Mouse (Mus musculus) gastrocnemius, adult 8-10 months (tissue): Measurements from ENCODE around the gene Mut. TPM values are rescaled to one million over a fixed set of nuclear protein-coding genes. Genes with fewer than 3 reads are reported as not detected.

ENCODE experiments used
- DNase-seq, 2 experiments: peaks; one replicate each; pipeline ENCODE4 v3.0.0; 2022; ENCODE audit warnings: low spot score in 2 of 2
- total RNA-seq, 4 experiments: library from RNA; stranded (reverse); gene quantifications; 2 replicates each; pipeline ENCODE4 v1.2.4; 2022

The Mut gene
- total RNA-seq = 10 to 100 TPM; 69.5 to 85.6 (median 75.1) TPM

DNA sequence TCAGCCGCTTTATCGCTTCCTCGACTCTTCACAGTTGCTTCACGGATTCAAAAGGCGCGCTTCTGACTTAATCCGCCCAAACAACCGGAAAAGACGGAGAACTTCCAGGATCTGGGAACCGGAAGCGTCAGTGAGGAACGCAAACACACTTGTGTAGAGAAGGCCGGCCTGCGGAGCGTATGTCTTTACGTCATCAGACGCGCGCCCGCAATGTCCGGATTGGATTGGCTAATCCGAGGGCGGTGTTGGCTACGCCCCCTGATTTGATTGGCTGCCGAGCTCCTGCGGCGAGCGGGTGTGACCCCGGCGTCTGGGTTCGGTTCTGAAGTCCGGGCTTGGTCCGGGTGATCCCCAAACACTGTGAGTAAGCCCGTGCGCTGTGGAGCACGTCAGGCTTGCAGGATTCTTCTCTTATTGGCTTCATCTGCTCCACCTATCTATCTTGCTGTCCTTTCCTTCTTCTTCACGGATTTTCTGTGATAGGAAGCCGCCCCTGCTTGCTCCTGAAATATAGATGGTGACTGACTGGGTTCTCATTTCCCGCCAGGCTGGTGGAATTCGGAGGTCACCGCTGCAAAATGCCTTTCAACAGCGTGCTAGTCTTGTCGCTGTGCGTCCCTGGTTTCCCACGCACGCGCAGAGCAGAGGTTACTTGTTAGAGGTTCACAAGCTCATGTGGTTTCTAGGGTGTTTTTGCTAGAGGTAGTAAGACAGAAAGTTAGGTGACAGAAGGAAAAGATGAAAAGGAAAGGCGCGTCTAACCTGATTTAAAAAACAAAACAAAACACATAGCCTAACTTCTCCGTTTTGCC, at the start of gene Mut, which contains the start of gene Cenpq:
TSS of gene Mut (plus strand) at position 266 of the 812 bp plus-strand sequence.
TSS of gene Cenpq (minus strand) at position 628 of the 812 bp plus-strand sequence.
- DNase-seq = peak; percentile 96 to 97

DNA sequence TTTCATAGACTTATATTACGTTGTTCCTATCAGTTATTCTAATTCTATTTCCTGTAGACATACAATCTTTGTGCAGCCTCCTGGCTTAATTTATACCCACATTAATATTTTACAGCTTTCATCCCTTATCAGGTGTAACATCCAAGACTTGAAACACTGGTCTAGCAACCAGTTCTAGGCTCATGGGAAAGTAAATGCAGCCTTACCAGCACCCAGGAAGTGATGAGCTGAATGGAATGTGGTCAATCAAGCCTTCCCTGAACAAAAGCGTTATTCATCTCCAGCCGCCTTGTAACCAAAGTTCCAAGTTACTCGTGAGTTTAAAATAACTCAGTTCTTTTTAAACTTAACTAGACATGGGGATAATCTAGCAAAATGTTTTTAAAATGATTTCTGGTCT, 49.3 kb upstream of the Mut start:
- DNase-seq = no peak

DNA sequence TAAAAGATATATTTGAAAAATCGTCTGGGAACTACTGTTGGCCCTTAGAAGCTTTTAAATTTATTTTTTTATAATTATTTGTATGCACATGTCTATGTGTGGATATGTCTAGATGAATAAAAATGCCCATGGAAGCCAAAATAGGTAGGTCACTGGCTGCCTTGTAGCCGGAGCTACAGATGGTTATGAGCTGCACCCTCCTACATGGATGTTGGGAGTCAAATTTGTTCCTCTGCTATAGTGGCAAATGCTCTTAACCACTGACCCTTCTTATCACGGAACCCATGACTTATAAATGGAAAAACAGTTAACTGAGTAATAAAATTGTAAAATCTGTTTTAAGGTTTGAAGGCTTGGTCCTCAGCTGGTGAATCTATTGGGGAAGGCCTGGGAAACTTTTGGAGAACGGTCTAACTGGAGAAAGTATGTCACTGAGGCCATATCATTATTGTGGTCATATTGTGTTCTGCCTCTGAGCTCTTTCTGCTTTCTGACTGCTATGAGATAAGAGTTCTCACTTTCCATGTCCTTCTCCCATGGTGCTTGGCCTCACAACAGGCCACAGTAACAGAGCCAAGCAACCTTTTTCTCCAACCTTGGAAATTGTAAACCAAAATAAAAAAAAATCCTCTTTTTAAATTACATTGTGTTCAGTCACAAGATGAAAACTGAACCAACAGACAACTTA, 46.5 kb upstream of the Mut start:
- DNase-seq = no peak

DNA sequence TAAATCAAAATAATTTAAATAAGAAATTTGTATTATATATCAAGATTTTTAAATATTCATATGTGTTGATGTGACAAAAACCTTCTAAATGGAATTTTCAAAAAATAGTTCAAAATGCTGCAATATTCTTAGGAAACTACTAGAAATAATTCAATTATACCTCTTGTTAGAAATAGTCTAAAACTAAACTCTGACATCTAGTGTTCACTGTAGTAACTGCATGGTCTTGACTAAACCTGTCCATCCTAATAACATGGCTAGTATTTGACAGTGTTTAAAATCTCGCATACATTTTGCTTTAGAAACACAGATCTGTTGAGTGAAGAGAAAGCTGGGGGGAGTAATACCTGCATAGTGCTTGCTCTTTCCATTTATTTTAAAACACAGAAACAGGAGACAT, 37.6 kb upstream of the Mut start:
- DNase-seq = no peak

DNA sequence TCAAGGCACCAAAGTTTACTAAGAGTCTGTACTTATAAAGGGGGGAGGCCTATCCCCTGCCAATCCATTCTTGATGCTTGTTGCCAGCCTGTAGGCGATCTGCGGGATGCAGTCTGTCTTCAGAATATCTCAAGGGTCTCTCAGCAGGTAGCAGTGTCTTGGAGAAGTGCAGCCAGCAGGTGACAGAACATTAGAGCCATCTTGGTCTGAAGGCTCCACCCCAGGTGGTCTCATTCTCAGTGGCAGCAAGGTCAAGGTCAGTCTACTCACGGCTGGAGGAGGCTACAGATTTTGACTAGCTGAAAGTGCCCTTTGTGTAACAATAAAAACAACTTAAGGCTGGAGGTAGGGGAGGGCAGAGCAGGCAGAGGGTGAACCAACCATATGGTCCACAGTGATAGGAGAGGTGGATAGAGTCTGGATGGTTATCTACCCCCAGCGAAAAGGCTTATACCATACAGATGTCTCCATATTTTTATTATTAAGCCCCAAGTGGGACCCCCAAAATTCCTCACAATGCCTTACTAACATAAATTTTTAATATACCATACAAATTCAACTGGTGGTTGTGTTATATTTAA, 34.6 kb upstream of the Mut start:
- DNase-seq = no peak

DNA sequence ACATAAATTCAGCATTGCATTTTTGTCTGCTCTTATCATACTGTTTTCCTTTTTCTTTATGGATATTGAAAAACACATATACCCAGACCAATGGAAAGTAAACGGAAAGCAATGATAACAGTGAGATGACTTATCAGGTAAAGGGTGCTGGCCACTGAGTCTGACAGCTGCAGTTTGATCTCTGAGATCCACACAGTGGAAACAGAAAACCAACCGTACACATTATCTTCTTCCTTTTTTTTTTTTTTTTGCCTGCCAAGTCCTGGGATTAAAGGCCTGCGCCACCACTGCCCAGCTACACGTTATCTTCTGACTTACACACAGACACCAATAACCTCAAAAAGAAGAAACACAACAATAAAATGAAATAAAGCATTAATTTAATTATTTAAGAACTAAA, 31.1 kb upstream of the Mut start:
- no peak for DNase-seq

DNA sequence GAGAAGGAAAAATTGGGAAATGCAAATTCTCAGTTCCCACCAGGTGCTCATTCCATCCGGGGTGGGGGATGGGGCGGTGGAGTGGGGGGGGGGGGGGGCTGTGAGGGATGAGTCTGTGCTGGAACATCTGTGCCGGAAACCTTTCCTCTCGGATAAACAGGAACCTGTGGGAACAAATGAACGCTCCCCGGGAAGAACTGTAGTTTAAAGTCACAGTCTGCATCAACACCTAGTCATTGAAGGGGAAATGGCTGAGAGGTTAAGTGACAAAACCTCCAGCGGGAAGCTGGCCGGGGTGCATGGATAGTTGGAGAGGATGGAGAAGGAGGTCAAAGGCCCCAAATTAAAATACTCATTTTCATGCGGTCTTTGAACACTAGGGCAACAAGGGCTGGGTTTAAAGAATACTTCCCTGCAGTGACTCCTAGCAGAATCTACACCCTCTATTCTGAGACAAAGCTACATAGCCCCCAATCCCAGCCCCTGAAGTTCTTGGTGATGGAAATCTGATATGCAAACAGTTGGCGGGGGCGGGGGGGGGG, 30.4 kb upstream of the Mut start:
- no peak for DNase-seq

DNA sequence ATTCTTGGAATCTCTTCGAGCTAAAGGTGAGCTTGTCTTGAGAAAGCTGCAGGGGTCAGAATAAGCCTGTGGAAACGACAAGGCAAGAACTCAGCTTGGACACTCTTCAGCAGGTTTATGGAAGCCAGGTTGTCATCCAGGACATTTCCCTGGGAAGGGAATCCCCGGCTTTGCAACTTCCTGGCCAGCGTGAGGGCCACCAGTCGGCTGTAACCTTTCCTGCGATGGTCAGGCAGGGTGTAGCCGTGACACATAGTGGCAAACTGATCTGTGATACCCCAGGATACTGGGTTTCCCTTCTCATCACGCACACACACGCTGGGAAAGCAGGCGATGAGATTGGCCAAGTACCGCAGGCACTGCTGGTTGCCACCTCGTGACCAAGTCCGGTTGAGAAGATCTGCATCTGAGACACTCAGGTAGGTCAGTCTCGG, 29.7 kb upstream of the Mut start:
- no peak for DNase-seq

DNA sequence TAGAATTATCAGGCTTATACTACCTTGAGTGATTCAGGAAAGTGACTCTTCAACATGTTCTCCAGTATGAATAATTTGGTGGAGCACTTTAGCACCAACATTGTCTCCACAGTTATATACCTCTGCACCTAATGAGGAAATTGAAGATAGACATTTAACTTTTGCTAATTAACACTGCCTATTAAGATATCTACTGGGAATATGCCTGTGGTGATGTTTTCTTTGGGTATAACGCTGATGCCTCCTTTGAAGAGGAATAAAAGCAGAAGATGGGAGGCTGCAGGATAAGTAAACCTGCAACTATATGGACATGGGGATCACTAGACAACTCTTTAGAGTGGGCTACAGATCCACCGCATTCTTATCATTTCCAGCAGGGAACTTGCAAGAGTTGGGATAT, 20.2 kb upstream of the Mut start, which contains the start of gene Glyatl3:
TSS of gene Glyatl3 (minus strand) at position 101 of the 400 bp plus-strand sequence.
- DNase-seq = no peak

DNA sequence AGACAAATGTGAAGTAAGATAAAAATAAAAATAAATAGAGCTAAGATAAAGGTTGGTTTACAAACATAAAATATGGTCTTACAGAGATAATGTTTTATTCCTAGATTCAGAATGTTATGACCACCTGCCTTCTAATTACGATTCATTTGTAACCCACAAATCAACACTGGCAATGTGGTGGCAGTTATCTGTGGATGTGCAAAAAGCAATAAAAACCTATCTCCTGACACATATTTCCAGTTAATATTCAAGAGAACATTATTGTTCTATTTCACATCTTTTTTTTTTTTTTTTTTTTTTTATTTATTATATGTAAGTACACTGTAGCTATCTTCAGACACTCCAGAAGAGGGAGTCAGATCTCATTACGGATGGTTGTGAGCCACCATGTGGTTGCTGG, 19.0 kb upstream of the Mut start:
- DNase-seq = no peak

DNA sequence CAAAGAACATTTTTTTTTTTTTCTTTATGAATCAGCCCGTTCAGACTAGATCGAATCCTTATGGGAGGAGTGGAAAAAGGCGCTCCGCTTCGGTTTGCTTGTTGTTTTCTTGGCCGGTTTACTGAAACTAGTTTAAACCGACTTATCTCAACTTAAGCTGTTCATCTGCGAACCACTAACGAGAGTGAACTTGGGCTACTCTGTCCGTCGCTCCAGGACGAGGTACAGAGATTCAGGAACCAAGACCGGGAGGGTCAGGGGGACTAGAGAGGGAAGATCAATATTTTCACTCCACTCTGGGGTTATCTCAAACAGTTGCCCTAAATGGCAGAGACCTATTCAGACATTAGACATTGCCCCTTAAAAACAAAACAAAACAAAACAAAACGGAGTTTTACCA, 500 bp upstream of the Mut start:
- DNase-seq = no peak

DNA sequence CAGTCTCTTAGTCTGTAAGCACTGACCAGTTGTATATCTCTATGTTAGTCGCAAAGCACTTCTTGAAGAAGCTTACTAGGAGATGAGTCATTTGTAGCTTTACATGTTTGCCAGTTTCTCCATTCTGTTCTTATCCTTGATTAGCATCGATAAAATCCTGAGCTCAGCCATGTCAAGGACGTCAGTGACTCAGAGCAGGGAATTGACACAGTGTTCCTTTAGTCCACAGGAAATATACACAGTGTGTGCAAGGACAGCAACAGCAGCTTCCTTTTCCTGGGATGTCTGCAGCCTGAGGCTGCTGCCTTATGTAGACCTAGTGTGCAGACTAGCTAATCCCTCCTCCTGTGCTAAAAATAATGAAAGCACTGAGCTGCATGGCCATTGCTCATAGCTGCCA, 14.0 kb downstream of the Mut start:
- no peak for DNase-seq

DNA sequence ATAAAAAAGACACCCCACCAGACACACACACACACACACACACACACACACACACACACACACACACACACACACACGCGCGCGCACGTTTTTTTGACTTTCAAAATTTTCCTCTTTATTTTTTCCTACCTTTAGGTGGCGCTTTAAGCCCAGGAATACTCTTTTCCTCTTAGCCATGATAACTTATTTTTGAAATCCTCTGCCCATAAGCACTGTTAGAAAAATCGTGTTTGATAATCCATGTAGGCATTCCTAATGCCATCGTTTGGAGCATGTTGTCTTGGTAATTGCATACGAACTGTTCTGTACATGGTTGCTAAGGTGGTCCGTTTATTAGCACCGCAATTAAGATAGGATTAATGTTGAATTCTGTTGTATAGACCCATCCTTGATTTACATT, 43.4 kb downstream of the Mut start:
- no peak for DNase-seq

DNA sequence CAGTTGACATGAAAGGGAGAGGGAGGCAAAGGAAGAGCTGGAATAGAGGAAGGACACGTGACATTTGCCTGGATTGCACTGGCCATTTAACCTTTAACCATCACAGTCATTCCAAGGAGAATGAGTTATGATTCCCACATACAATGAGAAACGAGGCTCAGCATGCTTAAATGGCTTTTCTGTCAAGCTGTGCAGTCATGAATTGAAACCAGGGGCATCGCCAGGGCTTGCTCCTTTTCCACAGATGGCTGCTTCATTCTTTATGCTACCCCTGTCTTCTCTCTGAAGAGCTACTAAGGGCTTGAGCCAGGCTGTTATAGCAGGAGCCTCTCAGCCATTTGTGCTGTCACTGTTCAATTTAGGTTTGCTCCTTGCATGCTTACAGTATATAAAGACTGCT, 57.6 kb downstream of the Mut start:
- DNase-seq = no peak

Other genes starting within 250 kb of the Mut start
- not detected for gene Esp1, start 207.6 kb upstream of the Mut start, total RNA-seq
- gene Crisp2, start 127.7 kb upstream of the Mut start, total RNA-seq = not detected
- not detected for gene Rhag, start 123.6 kb upstream of the Mut start, total RNA-seq
- gene 9130008F23Rik, start 54.1 kb upstream of the Mut start, total RNA-seq = under 1 TPM; 0.22 to 0.58 (median 0.28) TPM
- not detected for gene Glyatl3, start 20.3 kb upstream of the Mut start, total RNA-seq
- gene Cenpq, start 362 bp downstream of the Mut start, total RNA-seq = 1 to 10 TPM; 2.1 to 4.3 (median 3.2) TPM